Mouse (Mus musculus) kidney, adult 2 months (tissue): ENCODE results near the gene Naxe.

Source experiments
- CTCF ChIP-seq: fragments of 200-500 bp; conservative IDR thresholded peaks from 2 replicates; pipeline ENCODE4 v1.5.1; 2011; ENCODE audit warnings: low read depth, mild to moderate bottlenecking, control low read depth, low read length, moderate library complexity, mixed read lengths; ENCODE audit not compliant: insufficient read depth, insufficient read length
- POLR2A ChIP-seq: fragments of 200-500 bp; IDR thresholded peaks from one replicate; pipeline ENCODE4 v1.6.1; 2011; ENCODE audit warnings: low read depth, low read length, control low read depth

DNA sequence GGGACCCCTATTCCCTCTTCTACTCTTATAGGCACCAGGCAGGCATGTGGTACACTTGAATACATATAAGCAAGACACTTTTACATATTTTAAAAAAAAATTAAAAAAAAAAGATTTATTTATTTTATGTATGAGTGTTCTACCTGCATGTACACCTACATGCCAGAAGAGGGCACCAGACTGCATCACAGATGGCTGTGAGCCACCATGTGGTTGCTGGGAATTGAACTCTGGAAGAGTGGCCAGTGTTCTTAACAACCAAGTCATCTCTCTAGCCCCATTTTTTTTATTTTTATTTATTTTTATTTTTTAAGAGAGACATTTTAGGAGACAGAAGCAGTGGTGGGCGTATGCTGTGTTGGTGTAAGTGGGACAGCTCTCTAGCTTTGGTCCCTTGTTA, 29.4 kb upstream of the Naxe start:
- no peak for TF ChIP-seq POLR2A
- peak; percentile 68 for TF ChIP-seq CTCF
